Mouse (Mus musculus): ENCODE measurements at regions not wholly inside any gene's neighbourhood (a gene's known extent, or its start where the extent isn't known, plus 50 kb on each side); places are given as distances from the start of the nearest gene placed in this dataset.

DNA sequence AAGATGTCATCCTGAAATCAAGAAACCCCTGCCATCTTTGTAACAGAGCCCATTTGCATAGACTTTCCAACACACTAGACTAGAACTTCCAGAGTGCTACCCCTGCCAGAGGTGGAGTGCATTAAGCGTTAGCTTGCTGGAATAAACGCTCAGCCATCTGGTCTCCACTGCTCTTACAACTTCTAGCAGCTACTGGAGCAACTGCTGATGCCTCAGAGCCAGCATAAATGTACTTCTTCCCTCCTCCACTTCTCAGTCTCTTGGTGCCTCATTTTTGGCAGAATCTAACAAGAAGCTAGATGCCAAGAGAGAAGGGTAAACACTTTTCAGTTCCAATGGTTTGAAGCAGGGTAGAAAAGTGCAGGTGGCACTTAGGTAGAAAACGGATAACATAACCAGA lies 385.1 kb downstream of the Kcnh5 start:
- TF ChIP-seq CTCF (IDR thresholded peaks at IDR 0.05; ENCODE audit: low read depth): no peak
- TF ChIP-seq EP300 (IDR thresholded peaks at IDR 0.05; ENCODE audit: low read depth): no peak
